Mouse (Mus musculus) megakaryocyte, embryonic 14.5 days (primary cell): ENCODE results near the gene Chd2.

Experiments used
- FLI1 ChIP-seq: IDR thresholded peaks from 2 replicates; pipeline ENCODE4 v1.6.1; 2012; ENCODE audit warnings: low read length, inconsistent platforms, mixed read lengths
- GATA1 ChIP-seq: IDR thresholded peaks from 3 replicates; pipeline ENCODE4 v1.6.1; 2012; ENCODE audit warnings: mixed read lengths, low read length, inconsistent platforms, borderline replicate concordance

- TF ChIP-seq GATA1 (no peak), FLI1 (no peak)
Measured at GRCm38 (mm10) chr7:73557671-73558265, 16.1 kb upstream of the Chd2 start.
